Mouse (Mus musculus): ENCODE results near the gene Clec1a. TPM values are rescaled to one million over a fixed set of nuclear protein-coding genes. Genes with fewer than 3 reads are reported as not detected.

Gene Clec1a
- polyA plus RNA-seq, 1 experiment from 2014 or later = 1.0 TPM

GRCm38 (mm10) chr6:129476404-129477126 lies 24.8 kb upstream of the Clec1a start:
- Histone ChIP-seq H3K27ac (ENCODE audit: low read depth) (no peak overlapping the region), H3K27me3 (ENCODE audit: insufficient read depth, low read length) (no peaks in the 10 kb centered on the region), H3K4me3 (ENCODE audit: low read depth, low read length) (no peak overlapping the region), H3K9ac (replicated peaks) (no peak overlapping the region), H3K4me1 (ENCODE audit: insufficient read depth) (no peaks in the 10 kb centered on the region), H3K4me2 (ENCODE audit: low read depth, low read length) (peak overlapping the region; percentile 34), H3K9me3 (ENCODE audit: low read length) (no peaks in the 10 kb centered on the region), H3K36me3 (replicated peaks; ENCODE audit: insufficient read depth, low read length) (no peaks in the 10 kb centered on the region)
- DNase-seq = no peak
- TF ChIP-seq EP300 (IDR thresholded peaks at IDR 0.05; ENCODE audit: low read depth) (no peak), CTCF (IDR thresholded peaks at IDR 0.05; ENCODE audit: low read depth) (peak; percentile 73)
- ATAC-seq = peak; percentile 40
- 31% methylated on average over 13 of the region's 13 CpGs for WGBS (ENCODE audit: insufficient replicate concordance)

- TF ChIP-seq EP300 (IDR thresholded peaks at IDR 0.05; ENCODE audit: low read depth) = no peak
- TF ChIP-seq CTCF (IDR thresholded peaks at IDR 0.05; ENCODE audit: low read depth) = no peak
- 36% methylated on average over 5 of the region's 5 CpGs for WGBS (ENCODE audit: insufficient replicate concordance)
- no peak overlapping the region for H3K4me2 ChIP-seq (ENCODE audit: low read depth, low read length)
- peak overlapping the region; percentile 8; the same call in 1 of the 2 replicates for H3K27ac ChIP-seq (ENCODE audit: low read depth)
- no peaks in the 10 kb centered on the region; the same call in 1 of the 2 replicates for H3K4me1 ChIP-seq (ENCODE audit: insufficient read depth)
- H3K36me3 ChIP-seq (replicated peaks; ENCODE audit: insufficient read depth, low read length) = no peaks in the 10 kb centered on the region
- H3K9ac ChIP-seq (replicated peaks) = no peak overlapping the region
- H3K27me3 ChIP-seq (ENCODE audit: insufficient read depth, low read length) = no peaks in the 10 kb centered on the region
- no peak for DNase-seq
- no peaks in the 10 kb centered on the region for H3K9me3 ChIP-seq (ENCODE audit: low read length)
- ATAC-seq = no peak
- no peak overlapping the region for H3K4me3 ChIP-seq (ENCODE audit: low read depth, low read length)
Measured at GRCm38 (mm10) chr6:129472627-129473026, 20.8 kb upstream of the Clec1a start.

GRCm38 (mm10) chr6:129471386-129471785 lies 19.6 kb upstream of the Clec1a start:
- Histone ChIP-seq H3K27ac (ENCODE audit: low read depth) (no peak overlapping the region), H3K27me3 (ENCODE audit: insufficient read depth, low read length) (no peaks in the 10 kb centered on the region), H3K4me3 (ENCODE audit: low read depth, low read length) (no peak overlapping the region), H3K9me3 (ENCODE audit: low read length) (no peaks in the 10 kb centered on the region), H3K9ac (replicated peaks) (no peak overlapping the region), H3K4me1 (ENCODE audit: insufficient read depth) (no peaks in the 10 kb centered on the region; the same call in 1 of the 2 replicates), H3K36me3 (replicated peaks; ENCODE audit: insufficient read depth, low read length) (no peaks in the 10 kb centered on the region), H3K4me2 (ENCODE audit: low read depth, low read length) (no peak overlapping the region)
- TF ChIP-seq CTCF (IDR thresholded peaks at IDR 0.05; ENCODE audit: low read depth) (no peak), EP300 (IDR thresholded peaks at IDR 0.05; ENCODE audit: low read depth) (peak; percentile 37; the same call in 1 of the 2 replicates)
- no peak for ATAC-seq
- DNase-seq = no peak
- WGBS (ENCODE audit: insufficient replicate concordance) = 60% methylated on average over 6 of the region's 6 CpGs

GRCm38 (mm10) chr6:129449743-129450142 lies 2.1 kb downstream of the Clec1a start:
- DNase-seq (no peak), ATAC-seq (no peak)
- 70% methylated on average over 6 of the region's 6 CpGs for WGBS (ENCODE audit: insufficient replicate concordance)

GRCm38 (mm10) chr6:129438033-129438432 lies 13.8 kb downstream of the Clec1a start:
- 75% methylated on average over 2 of the region's 2 CpGs for WGBS (ENCODE audit: insufficient replicate concordance)
- ATAC-seq = no peak

More at GRCm38 (mm10) chr6:129449743-129450142, 2.1 kb downstream of the Clec1a start:
- Histone ChIP-seq H3K36me3 (replicated peaks; ENCODE audit: insufficient read depth, low read length) (no peaks in the 10 kb centered on the region), H3K9ac (replicated peaks) (no peak overlapping the region), H3K27me3 (ENCODE audit: insufficient read depth, low read length) (no peaks in the 10 kb centered on the region), H3K4me2 (ENCODE audit: low read depth, low read length) (no peak overlapping the region), H3K9me3 (ENCODE audit: low read length) (no peaks in the 10 kb centered on the region), H3K27ac (ENCODE audit: low read depth) (no peak overlapping the region), H3K4me3 (ENCODE audit: low read depth, low read length) (no peak overlapping the region), H3K4me1 (ENCODE audit: insufficient read depth) (no peaks in the 10 kb centered on the region; the same call in 1 of the 2 replicates)
- TF ChIP-seq EP300 (IDR thresholded peaks at IDR 0.05; ENCODE audit: low read depth) (no peak), CTCF (IDR thresholded peaks at IDR 0.05; ENCODE audit: low read depth) (no peak)

GRCm38 (mm10) chr6:129436025-129436424 lies 15.8 kb downstream of the Clec1a start:
- H3K36me3 ChIP-seq (replicated peaks; ENCODE audit: insufficient read depth, low read length) = no peaks in the 10 kb centered on the region
- H3K27ac ChIP-seq (ENCODE audit: low read depth) = no peak overlapping the region
- H3K4me1 ChIP-seq (ENCODE audit: insufficient read depth) = no peaks in the 10 kb centered on the region
- no peak overlapping the region for H3K4me3 ChIP-seq (ENCODE audit: low read depth, low read length)
- no peak for DNase-seq
- H3K9me3 ChIP-seq (ENCODE audit: low read length) = no peaks in the 10 kb centered on the region
- H3K9ac ChIP-seq (replicated peaks) = no peak overlapping the region
- TF ChIP-seq CTCF (IDR thresholded peaks at IDR 0.05; ENCODE audit: low read depth) (no peak), EP300 (IDR thresholded peaks at IDR 0.05; ENCODE audit: low read depth) (no peak)
- WGBS (ENCODE audit: insufficient replicate concordance) = 61% methylated on average over 3 of the region's 3 CpGs
- no peak overlapping the region for H3K4me2 ChIP-seq (ENCODE audit: low read depth, low read length)
- no peaks in the 10 kb centered on the region for H3K27me3 ChIP-seq (ENCODE audit: insufficient read depth, low read length)
- no peak for ATAC-seq

More at GRCm38 (mm10) chr6:129438033-129438432, 13.8 kb downstream of the Clec1a start:
- DNase-seq = no peak
- no peak for TF ChIP-seq CTCF (IDR thresholded peaks at IDR 0.05; ENCODE audit: low read depth)
- TF ChIP-seq EP300 (IDR thresholded peaks at IDR 0.05; ENCODE audit: low read depth) = no peak
- Histone ChIP-seq H3K36me3 (replicated peaks; ENCODE audit: insufficient read depth, low read length) (no peaks in the 10 kb centered on the region), H3K9me3 (ENCODE audit: low read length) (no peaks in the 10 kb centered on the region), H3K4me3 (ENCODE audit: low read depth, low read length) (no peak overlapping the region), H3K27ac (ENCODE audit: low read depth) (no peak overlapping the region), H3K4me2 (ENCODE audit: low read depth, low read length) (no peak overlapping the region), H3K27me3 (ENCODE audit: insufficient read depth, low read length) (no peaks in the 10 kb centered on the region), H3K4me1 (ENCODE audit: insufficient read depth) (no peaks in the 10 kb centered on the region), H3K9ac (replicated peaks) (no peak overlapping the region)
